Mouse (Mus musculus) B cell, adult 2 months (primary cell): ENCODE results near the gene Nfrkb.

Source experiments
- DNase-seq, 2 experiments: peaks; one replicate each; pipeline ENCODE4 v3.0.0; 2022

The Nfrkb gene

GRCm38 (mm10) chr9:31385947-31386354, at the start of gene Nfrkb:
Gene Nfrkb (plus strand): TSS chr9:31386192.
- peak; percentile 99 for DNase-seq

- DNase-seq, result no peak
Observed at GRCm38 (mm10) chr9:31344289-31344831, 41.6 kb upstream of the Nfrkb start.

- no peak for DNase-seq
Observed at GRCm38 (mm10) chr9:31346575-31347080, 39.4 kb upstream of the Nfrkb start.

GRCm38 (mm10) chr9:31348458-31348857, 37.5 kb upstream of the Nfrkb start:
- no peak for DNase-seq

GRCm38 (mm10) chr9:31348915-31349314, 37.1 kb upstream of the Nfrkb start:
- DNase-seq, result peak; percentile 67 to 69

- no peak for DNase-seq
Observed at GRCm38 (mm10) chr9:31352716-31353115, 33.3 kb upstream of the Nfrkb start.

- DNase-seq, result no peak
Observed at GRCm38 (mm10) chr9:31353518-31353917, 32.5 kb upstream of the Nfrkb start.

- no peak for DNase-seq
Observed at GRCm38 (mm10) chr9:31354051-31354450, 31.9 kb upstream of the Nfrkb start.

- no peak for DNase-seq
Observed at GRCm38 (mm10) chr9:31363698-31364609, 22.0 kb upstream of the Nfrkb start.

GRCm38 (mm10) chr9:31365086-31365485, 20.9 kb upstream of the Nfrkb start:
- DNase-seq, result no peak

- DNase-seq, result no peak
Observed at GRCm38 (mm10) chr9:31371740-31372139, 14.3 kb upstream of the Nfrkb start.

GRCm38 (mm10) chr9:31376661-31377060, 9.3 kb upstream of the Nfrkb start:
- DNase-seq, result no peak

- no peak for DNase-seq
Observed at GRCm38 (mm10) chr9:31384786-31385499, 1.0 kb upstream of the Nfrkb start.

GRCm38 (mm10) chr9:31385500-31385869, 507 bp upstream of the Nfrkb start:
- no peak for DNase-seq

GRCm38 (mm10) chr9:31386368-31387180, 582 bp downstream of the Nfrkb start:
- DNase-seq, result peak; percentile 8 to 59

- no peak for DNase-seq
Observed at GRCm38 (mm10) chr9:31387206-31387605, 1.2 kb downstream of the Nfrkb start.

- peak; percentile 81 for DNase-seq
Observed at GRCm38 (mm10) chr9:31400441-31400840, 14.4 kb downstream of the Nfrkb start.

- no peak for DNase-seq
Observed at GRCm38 (mm10) chr9:31404311-31404710, 18.3 kb downstream of the Nfrkb start.

GRCm38 (mm10) chr9:31405217-31405616, 19.2 kb downstream of the Nfrkb start:
- peak; percentile 46 to 49 for DNase-seq

GRCm38 (mm10) chr9:31412165-31412564, 26.2 kb downstream of the Nfrkb start:
- no peak for DNase-seq

- DNase-seq, result peak; percentile 37 to 49
Observed at GRCm38 (mm10) chr9:31418821-31419220, 32.8 kb downstream of the Nfrkb start.

- DNase-seq, result no peak
Observed at GRCm38 (mm10) chr9:31422143-31422542, 36.2 kb downstream of the Nfrkb start.

- no peak for DNase-seq
Observed at GRCm38 (mm10) chr9:31428971-31429370, 43.0 kb downstream of the Nfrkb start.
